Mouse (Mus musculus): ENCODE measurements around the gene Rtn4. TPM values are rescaled to one million over a fixed set of nuclear protein-coding genes. Genes with fewer than 3 reads are reported as not detected.

Rtn4 gene
- total RNA-seq, 2 experiments from 2014 or later, result 25.0 to 37.3 TPM

DNA sequence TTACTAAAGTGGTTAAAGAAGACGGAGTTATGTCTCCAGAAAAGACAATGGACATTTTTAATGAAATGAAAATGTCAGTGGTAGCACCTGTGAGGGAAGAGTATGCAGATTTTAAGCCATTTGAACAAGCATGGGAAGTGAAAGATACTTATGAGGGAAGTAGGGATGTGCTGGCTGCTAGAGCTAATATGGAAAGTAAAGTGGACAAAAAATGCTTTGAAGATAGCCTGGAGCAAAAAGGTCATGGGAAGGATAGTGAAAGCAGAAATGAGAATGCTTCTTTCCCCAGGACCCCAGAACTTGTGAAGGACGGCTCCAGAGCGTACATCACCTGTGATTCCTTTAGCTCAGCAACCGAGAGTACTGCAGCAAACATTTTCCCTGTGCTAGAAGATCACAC lies 14.1 kb downstream of the Rtn4 start:
- no peak for ATAC-seq (replicated peaks; ENCODE audit: low FRiP score, poor library complexity, severe bottlenecking)

DNA sequence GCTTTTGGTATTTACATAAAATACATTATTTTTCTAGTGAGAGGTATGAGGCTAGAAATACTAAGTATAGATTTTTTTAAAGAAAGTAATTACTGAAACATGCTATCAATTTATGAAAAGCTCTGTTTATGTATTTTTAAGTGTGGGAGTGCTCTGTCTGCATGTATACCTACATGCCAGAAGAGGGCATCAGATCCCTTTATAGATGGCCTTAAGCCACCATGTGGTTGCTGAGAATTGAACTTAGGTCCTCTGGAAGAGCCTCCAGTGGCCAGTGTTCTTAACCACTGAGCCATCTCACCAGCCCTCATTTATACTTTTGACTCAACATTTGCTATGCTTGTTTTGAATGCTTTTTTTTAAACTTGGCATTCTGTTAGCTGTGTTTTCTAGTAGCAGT lies 16.8 kb downstream of the Rtn4 start:
- no peak for ATAC-seq (replicated peaks; ENCODE audit: low FRiP score, poor library complexity, severe bottlenecking)

DNA sequence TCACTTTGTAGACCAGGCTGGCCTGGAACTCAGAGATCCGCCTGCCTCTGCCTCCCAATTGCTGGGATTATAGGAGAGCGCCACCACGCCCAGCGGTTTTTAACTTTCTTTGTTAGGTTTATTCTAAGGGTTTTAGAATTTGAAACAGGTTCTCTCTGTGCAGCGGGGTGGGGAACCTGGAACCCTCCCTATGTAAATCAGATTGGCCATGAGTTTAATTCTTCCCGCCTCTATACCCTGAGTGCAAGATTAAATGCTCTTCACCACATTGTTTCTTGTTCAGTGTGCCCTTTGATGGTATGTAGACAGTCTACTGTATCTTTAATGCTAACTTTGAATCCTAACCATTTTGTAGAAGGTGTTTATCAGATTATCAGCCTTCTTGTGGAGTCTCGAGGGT lies 21.4 kb downstream of the Rtn4 start:
- ATAC-seq (replicated peaks; ENCODE audit: low FRiP score, poor library complexity, severe bottlenecking), result no peak

DNA sequence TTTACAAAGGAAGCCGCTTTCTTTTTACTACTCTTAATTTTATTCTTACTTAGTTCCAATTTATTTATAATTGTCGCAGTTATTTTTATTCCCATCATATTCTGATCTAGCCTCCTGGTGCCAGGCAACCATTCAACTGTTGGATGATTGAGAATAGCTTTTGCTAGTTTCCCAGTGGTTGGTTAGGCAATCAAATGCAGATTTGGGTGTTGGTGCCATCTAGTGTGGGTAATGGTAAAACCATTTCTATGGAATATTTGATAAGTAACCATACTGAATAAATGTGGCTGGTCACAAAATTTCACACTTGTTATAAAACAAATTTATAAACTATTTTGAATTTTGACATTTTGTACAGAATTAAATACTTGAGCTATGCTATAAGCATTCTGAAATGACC lies 22.0 kb downstream of the Rtn4 start:
- ATAC-seq (replicated peaks; ENCODE audit: low FRiP score, poor library complexity, severe bottlenecking), result no peak

DNA sequence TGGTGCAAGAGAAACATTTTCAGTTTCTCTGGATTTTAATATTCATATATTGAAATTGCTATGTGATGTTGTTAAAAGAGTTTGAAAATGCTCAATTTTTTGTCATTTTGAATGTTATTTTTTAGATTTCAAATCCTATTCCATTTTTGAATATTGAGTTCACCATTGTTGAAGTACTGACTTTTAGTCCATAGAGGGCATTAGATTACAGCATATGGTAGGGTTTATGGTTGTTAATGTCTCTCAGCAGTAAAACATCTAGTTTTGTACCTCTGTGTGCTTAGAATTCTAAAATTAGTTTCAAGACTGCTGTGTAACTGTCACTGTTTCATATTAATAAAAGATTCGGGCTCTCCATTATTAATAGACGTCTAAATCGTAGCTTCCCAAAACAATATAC lies 22.8 kb downstream of the Rtn4 start:
- ATAC-seq (replicated peaks; ENCODE audit: low FRiP score, poor library complexity, severe bottlenecking), result no peak

DNA sequence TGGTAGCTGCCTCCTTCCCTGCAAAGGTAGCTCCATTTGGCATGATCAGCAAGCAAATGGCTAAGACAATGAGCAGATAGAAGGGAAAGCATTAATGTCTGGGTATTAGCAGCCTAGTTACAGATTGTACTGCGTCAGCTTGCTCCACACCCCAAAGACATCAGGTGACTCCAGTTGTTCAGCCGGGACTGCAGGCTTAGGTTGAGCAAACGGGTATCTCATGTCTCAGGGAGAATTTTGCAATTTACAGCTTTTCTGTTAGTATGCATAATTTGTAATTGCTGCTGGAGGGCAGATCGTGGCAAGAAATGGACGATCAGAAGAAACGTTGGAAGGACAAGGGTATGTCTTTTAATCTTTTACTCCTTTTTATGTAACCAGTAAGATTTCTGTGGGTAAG lies 25.8 kb downstream of the Rtn4 start:
- ATAC-seq (replicated peaks; ENCODE audit: low FRiP score, poor library complexity, severe bottlenecking), result no peak

DNA sequence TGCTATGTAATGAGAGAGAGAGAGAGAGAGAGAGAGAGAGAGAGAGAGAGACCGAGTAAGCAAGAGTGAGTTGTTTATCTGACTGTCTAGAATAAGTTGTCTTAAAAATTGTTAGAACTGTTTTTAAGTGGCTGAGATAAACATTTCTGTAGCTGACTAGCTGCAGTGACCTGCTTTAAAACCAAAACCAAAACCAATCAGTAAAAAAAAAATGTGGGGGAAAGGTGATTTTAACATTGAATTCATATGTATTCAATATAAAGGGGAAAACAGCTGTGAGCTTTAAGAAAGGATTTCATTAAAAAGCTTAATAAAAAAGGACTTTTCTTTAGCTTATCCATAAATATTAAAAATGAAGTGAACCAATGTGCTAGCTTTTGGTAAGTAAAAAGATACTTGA lies 26.9 kb downstream of the Rtn4 start:
- ATAC-seq (replicated peaks; ENCODE audit: low FRiP score, poor library complexity, severe bottlenecking), result no peak

DNA sequence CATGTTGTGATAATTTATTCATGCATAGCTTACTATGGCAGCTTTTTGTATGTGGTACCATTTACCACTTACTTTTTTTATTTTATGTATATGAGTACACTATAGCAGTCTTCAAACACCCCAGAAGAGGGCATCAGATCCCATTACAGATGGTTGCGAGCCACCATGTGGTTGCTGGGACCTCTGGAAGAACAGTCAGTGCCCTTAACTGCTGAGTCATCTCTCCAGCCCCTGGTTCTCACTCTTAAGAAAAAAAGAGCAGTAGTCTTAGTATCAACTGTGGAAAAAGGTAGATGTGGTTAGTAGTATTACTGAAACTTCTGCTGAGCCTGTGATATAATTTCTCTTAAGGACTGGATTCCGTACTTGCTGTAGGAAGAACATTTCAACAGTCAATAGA lies 31.5 kb downstream of the Rtn4 start:
- ATAC-seq (replicated peaks; ENCODE audit: low FRiP score, poor library complexity, severe bottlenecking), result no peak

DNA sequence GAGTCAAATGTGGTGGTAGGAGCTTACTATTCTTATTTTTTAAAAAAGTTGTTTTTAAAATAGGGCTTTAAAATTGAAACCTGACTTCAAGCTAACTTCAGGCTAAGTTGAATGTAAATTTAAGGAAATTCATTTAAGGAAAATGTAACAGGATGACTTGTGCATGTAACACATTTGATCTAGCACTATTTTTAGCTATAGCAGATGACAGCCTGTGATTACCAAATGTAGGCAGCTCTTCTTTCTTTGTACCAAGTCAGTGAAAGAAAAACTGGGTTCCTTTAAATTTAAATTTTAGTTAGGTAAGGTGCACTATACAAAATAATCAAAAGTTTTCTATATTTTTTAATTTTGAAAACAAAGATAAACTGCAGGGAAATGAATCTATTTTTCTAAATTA lies 32.4 kb downstream of the Rtn4 start:
- ATAC-seq (replicated peaks; ENCODE audit: low FRiP score, poor library complexity, severe bottlenecking), result no peak

DNA sequence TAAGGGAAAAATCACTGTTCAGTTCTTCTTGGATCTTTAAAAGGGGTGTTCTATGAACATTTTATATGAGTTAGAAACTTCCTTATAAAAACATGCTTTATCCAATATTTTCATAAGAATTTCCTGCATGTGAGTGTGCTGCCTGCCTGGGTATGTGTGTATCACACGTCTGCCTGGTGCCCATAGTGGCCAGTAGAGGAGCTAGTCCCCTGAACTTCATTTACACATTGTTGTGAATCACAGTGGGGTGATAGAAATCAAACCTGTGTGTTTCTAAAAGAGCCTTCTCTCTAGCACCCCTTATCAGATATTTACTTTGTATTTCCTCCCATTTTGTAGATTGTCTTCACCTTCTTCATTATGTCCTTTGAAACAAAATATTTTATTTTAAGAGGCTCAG lies 32.9 kb downstream of the Rtn4 start:
- ATAC-seq (replicated peaks; ENCODE audit: low FRiP score, poor library complexity, severe bottlenecking), result no peak

DNA sequence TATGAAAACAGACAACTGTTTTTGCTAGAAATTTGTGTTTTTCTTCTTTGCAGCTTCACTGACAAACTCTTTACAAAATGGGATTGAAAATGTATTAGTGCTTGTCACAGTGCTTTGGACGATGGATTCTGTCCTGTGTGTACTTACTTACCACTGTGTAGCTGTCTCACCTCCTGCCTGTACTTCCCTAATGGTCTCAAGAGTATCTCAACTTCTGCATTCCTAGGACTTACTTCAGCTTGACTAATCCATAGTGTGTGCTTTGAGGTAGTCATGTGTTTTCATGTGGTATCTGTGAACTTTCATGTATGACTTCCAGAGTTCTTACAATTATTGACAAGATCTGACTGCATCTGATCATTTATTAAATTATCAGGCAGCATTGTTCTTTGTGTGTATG lies 35.2 kb downstream of the Rtn4 start:
- ATAC-seq (replicated peaks; ENCODE audit: low FRiP score, poor library complexity, severe bottlenecking), result no peak

DNA sequence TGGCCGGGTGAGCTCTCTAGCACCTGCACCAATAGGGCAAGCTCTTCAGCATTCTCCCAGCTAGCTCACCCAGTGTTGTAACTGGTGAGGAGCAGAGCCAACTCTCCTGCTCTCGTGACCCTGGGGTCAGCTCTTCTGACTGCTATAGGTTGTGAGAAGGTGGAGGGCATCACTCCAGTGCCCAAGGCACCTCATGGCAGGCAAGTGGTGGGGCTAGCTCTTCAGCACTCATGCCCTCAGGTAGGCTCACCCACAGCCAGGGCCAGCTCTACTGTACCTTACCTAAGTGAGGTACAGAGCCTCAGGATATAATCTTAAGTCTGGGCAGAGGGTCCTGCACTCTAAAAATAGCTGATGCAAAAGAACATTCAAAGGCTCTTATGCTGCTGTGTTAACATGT lies 47.0 kb downstream of the Rtn4 start:
- ATAC-seq (replicated peaks; ENCODE audit: low FRiP score, poor library complexity, severe bottlenecking), result no peak

DNA sequence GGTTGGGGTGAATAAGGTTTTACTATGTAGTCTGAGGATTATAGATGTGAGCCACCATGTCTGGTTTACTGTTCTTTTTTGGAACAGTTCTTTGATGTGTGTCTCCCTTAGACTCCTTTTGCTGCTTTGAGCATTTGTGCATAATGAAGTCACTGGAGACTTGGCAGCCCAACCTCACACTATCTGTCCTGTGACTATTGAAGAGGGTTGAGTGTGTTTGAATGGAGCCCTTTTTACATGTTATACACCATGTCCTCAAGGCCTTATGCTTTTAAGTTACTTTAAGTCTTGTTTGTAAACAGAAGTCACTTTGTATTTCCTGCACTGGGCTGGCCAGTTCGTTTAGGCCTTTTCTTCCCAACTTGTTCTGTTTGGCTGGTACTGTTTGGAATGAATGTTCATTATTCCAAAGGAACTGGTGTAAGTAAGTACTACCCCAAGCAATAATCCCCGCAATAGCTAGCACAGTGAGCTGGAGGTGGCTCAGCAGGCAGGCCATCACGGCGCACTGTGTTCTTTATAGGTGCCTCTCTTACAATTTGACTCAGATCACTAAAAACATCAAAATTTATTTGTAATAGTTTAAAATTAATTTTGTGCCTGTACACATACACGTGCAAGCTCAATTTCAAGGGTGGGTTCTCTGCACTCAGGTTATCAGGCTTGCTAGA lies 52.1 kb downstream of the Rtn4 start:
- ATAC-seq (replicated peaks; ENCODE audit: low FRiP score, poor library complexity, severe bottlenecking), result no peak

DNA sequence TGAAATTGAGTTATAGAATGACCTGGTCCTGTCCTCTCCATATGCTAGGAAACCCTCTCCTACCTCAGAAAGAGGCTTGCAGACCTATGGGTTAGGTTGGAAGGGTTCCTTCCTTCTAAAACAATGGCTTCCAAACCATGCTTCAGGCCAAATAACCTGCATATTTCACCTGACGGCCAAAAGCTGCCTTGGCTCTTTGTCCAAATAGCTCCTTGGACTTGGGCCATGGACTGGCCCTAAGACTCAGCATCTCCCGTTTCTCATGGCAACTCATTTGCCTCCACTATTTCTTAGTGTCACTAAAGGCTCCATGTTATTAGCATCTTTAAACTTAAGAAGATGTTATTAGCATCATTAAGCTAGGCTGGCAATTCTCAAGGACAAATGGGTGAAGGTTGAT lies 52.8 kb downstream of the Rtn4 start:
- no peak for ATAC-seq (replicated peaks; ENCODE audit: low FRiP score, poor library complexity, severe bottlenecking)

DNA sequence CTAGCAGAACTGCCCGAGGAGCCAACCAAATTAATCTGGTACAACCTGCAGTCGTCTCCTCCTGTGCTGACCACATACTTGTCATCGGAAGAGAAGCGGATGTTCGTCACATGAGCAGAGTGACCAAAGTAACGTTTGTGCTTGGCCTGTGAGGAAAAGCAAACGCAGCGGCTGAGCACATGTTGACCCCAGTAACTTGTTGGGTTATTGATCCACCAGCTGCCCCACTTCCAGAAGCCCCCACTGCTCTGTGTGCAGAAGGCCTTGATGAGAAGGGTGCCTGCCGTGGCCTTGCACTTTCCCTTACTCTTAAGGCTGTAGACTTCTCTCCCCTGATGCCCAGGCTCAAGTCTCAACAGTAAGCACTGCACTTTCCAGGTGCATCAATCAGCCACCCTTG lies 53.5 kb downstream of the Rtn4 start:
- no peak for ATAC-seq (replicated peaks; ENCODE audit: low FRiP score, poor library complexity, severe bottlenecking)

DNA sequence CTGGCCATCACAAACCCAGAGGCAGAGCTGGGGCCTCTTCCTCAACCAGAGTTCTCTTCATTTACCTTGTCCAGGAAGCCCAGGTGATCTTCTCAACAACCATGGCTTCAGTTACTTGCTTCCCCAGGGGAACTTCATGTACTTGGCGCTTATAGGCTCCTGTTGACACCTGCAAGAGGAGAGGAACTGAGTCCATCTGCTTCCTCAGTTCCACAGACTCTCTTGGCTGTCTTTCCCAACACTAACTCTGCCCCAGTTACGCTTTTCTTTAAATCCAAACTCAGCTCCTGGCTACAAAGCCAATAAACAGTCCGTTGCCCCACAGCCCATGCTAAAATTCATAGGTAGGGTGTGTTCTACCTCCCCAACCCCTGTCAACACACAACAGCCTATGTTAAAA lies 54.6 kb downstream of the Rtn4 start:
- ATAC-seq (replicated peaks; ENCODE audit: low FRiP score, poor library complexity, severe bottlenecking), result no peak

DNA sequence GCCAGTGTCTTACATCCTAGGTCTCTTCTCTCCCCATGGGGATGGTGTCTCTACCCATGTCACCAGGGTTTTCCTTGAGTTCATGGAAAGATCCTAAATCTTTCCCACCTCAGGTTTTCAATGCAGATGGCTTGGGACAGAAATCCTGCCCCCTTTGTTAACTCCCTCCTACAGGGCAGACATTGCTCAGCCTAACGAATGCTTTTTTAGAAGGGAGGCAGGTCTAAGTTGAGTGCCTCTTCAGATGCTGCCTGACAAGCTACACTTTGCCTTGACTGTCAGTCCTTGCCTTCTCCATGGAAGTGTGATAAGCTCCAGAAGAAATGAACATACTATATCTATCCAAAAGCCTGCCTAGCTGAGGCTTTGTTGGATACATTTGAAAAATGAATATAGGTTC lies 55.1 kb downstream of the Rtn4 start:
- ATAC-seq (replicated peaks; ENCODE audit: low FRiP score, poor library complexity, severe bottlenecking), result no peak

DNA sequence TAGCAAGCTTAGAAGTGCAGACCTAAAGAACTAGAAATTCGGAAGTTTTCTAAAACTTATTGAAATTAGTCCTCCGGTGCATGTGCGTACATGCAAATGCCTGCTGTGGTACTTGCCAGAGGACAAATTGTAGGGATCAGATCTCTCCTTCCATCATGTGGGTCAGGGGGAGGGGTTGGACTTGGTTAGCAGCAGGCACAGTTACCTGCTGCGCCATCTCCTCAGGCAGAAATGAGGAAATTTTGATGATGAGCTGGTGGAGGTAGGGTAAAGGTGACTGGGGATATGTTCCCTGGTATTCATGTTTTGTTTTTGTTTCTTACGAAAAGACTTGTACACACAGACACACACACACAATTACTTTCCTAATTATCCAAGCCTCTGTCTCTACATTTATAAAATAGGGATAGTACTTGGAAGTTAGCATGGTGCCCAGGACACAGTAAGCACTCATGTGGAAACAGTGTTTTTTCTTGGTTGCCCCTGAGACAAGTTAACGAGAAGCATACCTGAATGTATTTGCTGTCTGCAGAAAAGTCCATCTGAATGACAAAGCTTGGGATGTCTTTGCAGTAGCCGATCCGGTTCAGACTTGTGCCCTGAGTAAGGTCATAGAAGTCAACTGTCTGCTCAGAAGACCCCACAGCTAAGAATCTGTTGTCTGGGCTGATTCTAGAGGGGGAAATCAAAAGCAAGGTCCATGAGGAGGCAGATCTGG lies 56.2 kb downstream of the Rtn4 start:
- no peak for ATAC-seq (replicated peaks; ENCODE audit: low FRiP score, poor library complexity, severe bottlenecking)

DNA sequence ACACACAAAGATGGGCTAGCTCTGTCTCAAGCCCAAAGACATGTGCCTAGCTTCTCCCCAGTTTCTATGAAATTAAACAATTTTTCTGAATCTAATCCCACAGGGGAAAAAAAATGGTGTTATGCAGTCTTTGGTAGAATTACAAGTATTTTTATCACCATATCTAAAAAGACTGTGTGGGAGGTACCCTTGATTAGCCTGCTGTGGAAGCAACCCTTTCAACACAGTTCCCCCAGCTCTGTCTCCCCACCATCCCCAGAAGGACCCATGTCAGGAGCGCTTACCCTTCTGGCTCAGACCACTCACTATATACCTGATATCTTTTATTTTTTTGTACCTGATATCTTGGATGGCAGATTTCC lies 56.7 kb downstream of the Rtn4 start:
- no peak for ATAC-seq (replicated peaks; ENCODE audit: low FRiP score, poor library complexity, severe bottlenecking)

DNA sequence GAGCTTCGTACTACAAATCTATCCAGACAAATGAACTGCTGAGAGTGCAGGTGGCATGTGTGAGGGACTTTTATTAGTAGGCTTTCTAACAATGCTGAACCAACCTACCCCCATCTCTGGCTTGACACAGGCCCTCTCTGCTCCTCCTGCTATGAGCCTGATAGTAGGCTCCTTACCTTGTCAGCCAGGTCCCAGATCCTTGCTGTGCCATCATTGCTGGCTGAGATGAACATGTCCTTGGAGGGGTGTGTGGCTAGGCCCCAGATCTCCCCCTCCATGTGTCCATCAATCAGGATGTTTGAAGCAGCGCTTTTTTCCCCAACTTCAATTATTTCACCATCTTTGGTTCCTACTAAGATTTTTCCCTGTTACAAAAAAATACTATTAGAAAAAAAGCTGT lies 58.3 kb downstream of the Rtn4 start:
- ATAC-seq (replicated peaks; ENCODE audit: low FRiP score, poor library complexity, severe bottlenecking), result no peak

DNA sequence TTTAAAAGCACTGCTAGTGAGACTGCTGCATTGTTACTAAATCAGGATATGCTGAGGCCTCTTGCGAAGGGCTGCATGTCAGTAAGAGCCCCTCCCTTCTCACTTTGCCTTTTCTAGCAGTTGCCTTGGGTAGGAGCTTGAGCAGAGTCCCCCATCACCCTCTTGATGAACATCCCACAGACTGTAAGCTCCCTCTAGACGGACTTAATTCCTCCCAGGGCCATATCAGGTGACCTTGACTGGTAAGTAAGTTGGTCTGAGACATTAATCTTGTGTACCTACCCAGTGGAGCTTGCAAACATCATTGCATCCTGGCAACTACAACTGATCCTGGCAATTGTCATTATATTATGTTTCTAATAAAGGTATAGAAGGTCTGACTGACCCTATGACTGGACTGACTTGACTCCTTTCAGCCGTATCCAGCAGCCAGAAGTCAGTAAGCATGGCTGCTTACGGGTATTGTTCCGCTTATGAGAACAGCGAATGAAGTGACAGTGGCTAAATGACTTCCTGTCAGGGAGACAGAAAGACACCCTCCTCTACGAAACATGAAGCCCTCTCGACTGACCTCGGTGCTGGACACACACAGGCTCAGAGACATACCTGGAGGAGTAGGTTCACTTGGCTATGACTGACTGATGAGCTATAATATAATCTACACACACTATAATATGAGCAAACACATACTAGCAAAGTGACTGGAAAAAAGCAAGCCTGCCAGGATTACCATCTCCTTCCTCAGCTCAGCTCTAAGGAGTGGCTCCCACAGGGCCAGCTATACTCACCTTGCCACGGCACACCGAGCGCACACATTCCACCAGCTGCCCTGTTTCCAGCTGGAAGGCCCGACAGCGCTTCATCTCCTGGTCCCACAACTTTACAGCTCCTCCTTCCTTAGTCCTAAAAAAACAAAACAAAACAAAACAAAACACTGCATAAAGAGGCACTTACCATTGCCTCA lies 59.2 kb downstream of the Rtn4 start:
- no peak for ATAC-seq (replicated peaks; ENCODE audit: low FRiP score, poor library complexity, severe bottlenecking)

Data from erythroblast, adult 5-6 weeks (primary cell).